Mouse (Mus musculus) lung, embryonic 16.5 days (tissue): Measurements from ENCODE around the gene Nr2c2ap. TPM values are rescaled to one million over a fixed set of nuclear protein-coding genes. Genes with fewer than 3 reads are reported as not detected.

Source experiments
- ATAC-seq: fragments of 200-750 bp; cut with Nextera tagmentation; 2 replicates; pipeline ENCODE4 v1.8.0; 2017; ENCODE audit warnings: low read depth, mild to moderate bottlenecking, moderate library complexity
- H3K27ac ChIP-seq: fragments of 300-500 bp; sonication (generic); 2 replicates; pipeline ENCODE4 v1.5.1; 2014; ENCODE audit warnings: mild to moderate bottlenecking, control low read depth, low read length
- H3K27me3 ChIP-seq: fragments of 300-500 bp; sonication (generic); 2 replicates; pipeline ENCODE4 v1.6.1; 2014; ENCODE audit warnings: low read depth, low read length, mixed read lengths; ENCODE audit not compliant: control insufficient read depth, insufficient read depth
- H3K36me3 ChIP-seq: fragments of 300-500 bp; sonication (generic); 2 replicates; pipeline ENCODE4 v1.6.1; 2014; ENCODE audit warnings: low read length; ENCODE audit not compliant: control insufficient read depth, insufficient read depth
- H3K4me1 ChIP-seq: fragments of 300-500 bp; sonication (generic); replicated peaks from 2 replicates; pipeline ENCODE4 v1.6.1; 2014; ENCODE audit warnings: low read length, mixed read lengths; ENCODE audit not compliant: control insufficient read depth, insufficient read depth
- H3K4me2 ChIP-seq: fragments of 300-500 bp; sonication (generic); 2 replicates; pipeline ENCODE4 v1.6.1; 2014; ENCODE audit warnings: low read depth, low read length, control low read depth
- H3K4me3 ChIP-seq: fragments of 300-500 bp; sonication (generic); 2 replicates; pipeline ENCODE4 v1.5.1; 2014; ENCODE audit warnings: mild to moderate bottlenecking, low read length, control low read depth
- H3K9ac ChIP-seq: fragments of 300-500 bp; sonication (generic); 2 replicates; pipeline ENCODE4 v1.6.1; 2014; ENCODE audit warnings: low read length, control low read depth
- H3K9me3 ChIP-seq: fragments of 300-500 bp; sonication (generic); 2 replicates; pipeline ENCODE4 v1.6.1; 2016; ENCODE audit warnings: low read length; ENCODE audit not compliant: control insufficient read depth
- WGBS: fragments of 180-500 bp; shearing (Covaris S2); extraction: QIAGEN DNeasy Blood & Tissue Kit; methylation state at CpG from one replicate; pipeline ENCODE4 v1.1.7; 2014; 5-methylcytosine and 5-hydroxymethylcytosine counted together
- polyA plus RNA-seq: library from polyadenylated mRNA; unstranded; fragments of >200 nt; fragmentation: Nextera tagmentation; extraction: Ambion mirVana; gene quantifications from 2 replicates; pipeline ENCODE4 v1.2.1, GENCODE M21; 2015

Gene Nr2c2ap
- polyA plus RNA-seq, 1 experiment from 2014 or later: 31.1 TPM

DNA sequence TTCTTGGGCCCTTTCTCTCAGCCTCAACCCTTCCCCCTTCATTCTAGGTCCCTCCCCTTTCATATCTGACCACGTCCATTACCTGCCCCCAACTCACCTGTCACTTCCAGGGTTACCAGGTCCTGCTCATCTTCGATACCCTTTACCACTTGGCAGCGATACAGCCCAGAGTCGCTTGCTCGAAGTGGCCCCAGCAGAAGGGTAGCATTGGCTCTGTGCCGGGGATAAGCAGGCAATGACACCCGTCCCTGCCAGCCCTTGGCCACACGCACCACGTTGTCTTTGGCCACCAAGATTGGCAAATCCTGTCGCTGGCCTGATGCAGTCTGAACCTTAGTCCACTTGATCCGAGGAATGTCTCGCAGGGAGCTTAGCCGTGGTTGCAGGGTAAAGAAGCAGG is 16.2 kb upstream of the Nr2c2ap start:
- no peak overlapping the region for H3K9ac ChIP-seq
- H3K36me3 ChIP-seq: no peaks in the 10 kb centered on the region
- WGBS: 60% methylated on average over 13 of the region's 13 CpGs
- no peak overlapping the region for H3K4me2 ChIP-seq
- no peak overlapping the region for H3K27ac ChIP-seq
- H3K9me3 ChIP-seq: no peaks in the 10 kb centered on the region
- ATAC-seq: no peak
- H3K4me1 ChIP-seq: no peaks in the 10 kb centered on the region
- H3K27me3 ChIP-seq: peaks cover 65% of the 10 kb centered on the region
- no peak overlapping the region for H3K4me3 ChIP-seq

GRCm38 (mm10) chr8:70117611-70118010 is 13.5 kb upstream of the Nr2c2ap start:
- H3K4me3 ChIP-seq: no peak overlapping the region
- 8% methylated on average over 9 of the region's 9 CpGs for WGBS
- no peaks in the 10 kb centered on the region for H3K36me3 ChIP-seq
- ATAC-seq: no peak
- no peak overlapping the region for H3K9ac ChIP-seq
- H3K4me2 ChIP-seq: no peak overlapping the region
- no peaks in the 10 kb centered on the region for H3K9me3 ChIP-seq
- H3K4me1 ChIP-seq: no peaks in the 10 kb centered on the region; the same call in 1 of the 2 replicates
- no peak overlapping the region for H3K27ac ChIP-seq
- peaks cover 47% of the 10 kb centered on the region for H3K27me3 ChIP-seq

- Histone ChIP-seq H3K9me3 (no peaks in the 10 kb centered on the region), H3K4me2 (no peak overlapping the region), H3K27ac (no peak overlapping the region), H3K4me1 (no peaks in the 10 kb centered on the region; the same call in 1 of the 2 replicates), H3K4me3 (no peak overlapping the region), H3K36me3 (no peaks in the 10 kb centered on the region), H3K27me3 (peaks cover 33% of the 10 kb centered on the region), H3K9ac (no peak overlapping the region)
- no peak for ATAC-seq
- WGBS: 12% methylated on average over 17 of the region's 17 CpGs
Observed at GRCm38 (mm10) chr8:70118726-70119700, 12.1 kb upstream of the Nr2c2ap start.

DNA sequence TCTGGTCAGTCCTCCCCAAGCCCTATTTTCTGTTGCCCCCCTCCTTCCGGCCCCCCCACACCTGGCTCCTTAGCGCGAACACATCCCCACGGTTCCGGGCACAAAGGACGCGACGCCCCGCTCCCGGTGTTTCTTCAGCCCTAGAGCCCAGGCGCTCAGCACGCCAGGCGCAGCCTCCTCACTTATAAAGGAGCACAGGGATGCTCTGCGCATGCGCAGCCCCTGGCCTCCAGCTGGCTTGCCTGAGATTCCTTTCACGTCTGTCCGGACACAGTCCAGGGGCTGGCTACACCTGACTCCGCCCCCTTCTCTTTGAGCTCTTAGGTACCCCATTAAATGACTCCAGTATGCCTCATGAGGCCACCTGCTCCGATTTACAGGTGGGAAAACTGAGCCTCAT is 10.5 kb upstream of the Nr2c2ap start, which contains the start of gene Ncan:
Gene Ncan (minus strand): TSS at position 207 of the 400 bp plus-strand sequence.
- Histone ChIP-seq H3K4me3 (no peak within 1 kb of the TSS), H3K36me3 (no peaks in the 10 kb centered on the region), H3K27me3 (peaks cover 27% of the 10 kb centered on the region), H3K9me3 (no peaks in the 10 kb centered on the region), H3K4me1 (no peaks in the 10 kb centered on the region; the same call in 1 of the 2 replicates), H3K9ac (no peak within 1 kb of the TSS), H3K27ac (no peak within 1 kb of the TSS), H3K4me2 (no peak within 1 kb of the TSS)
- peak; percentile 44; the same call in 1 of the 2 replicates for ATAC-seq
- 2% methylated on average over 19 of the region's 19 CpGs for WGBS

DNA sequence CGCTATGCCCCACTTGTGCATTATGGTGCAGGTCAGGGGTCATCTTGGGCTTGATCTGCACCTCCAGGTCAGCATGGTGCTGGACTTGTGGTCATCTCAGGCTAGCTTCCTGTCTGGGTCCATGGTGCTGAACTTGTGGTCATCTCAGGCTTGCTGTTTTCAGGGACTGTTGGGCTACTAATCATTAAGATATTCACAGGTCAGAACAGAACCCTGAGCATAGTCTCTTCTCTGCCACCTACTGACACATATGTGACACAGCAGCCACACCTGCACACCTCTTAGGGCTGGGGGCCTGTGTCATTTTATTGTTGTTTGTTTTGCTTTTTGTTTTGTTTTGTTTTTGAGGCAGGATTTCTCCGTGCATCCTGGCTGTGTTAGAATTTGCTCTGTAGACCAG is 8.3 kb upstream of the Nr2c2ap start:
- Histone ChIP-seq H3K4me3 (no peak overlapping the region), H3K9me3 (no peaks in the 10 kb centered on the region), H3K27me3 (peaks cover 20% of the 10 kb centered on the region), H3K4me1 (no peaks in the 10 kb centered on the region; the same call in 1 of the 2 replicates), H3K9ac (no peak overlapping the region), H3K36me3 (no peaks in the 10 kb centered on the region), H3K4me2 (no peak overlapping the region), H3K27ac (no peak overlapping the region)
- 47% methylated on average over 2 of the region's 2 CpGs for WGBS
- no peak for ATAC-seq

DNA sequence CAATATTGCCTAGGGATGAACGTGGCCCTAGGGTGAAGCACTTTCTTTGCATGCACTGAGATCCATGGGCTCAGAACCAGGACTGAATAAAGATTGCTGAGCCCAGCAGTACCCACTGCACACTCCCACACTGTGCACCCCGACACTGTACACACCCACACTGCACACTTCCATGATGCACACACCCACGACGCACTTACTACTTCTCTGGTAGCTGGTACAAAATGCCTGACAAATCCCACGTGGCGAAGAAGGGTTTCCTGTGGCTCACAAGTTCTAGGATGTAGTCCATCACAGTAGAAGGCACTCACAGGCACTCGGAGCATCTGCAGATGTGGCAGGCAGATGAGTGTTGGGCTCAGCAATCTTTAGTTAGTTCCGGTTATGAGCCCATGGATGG is 6.1 kb upstream of the Nr2c2ap start:
- H3K9me3 ChIP-seq: no peaks in the 10 kb centered on the region
- H3K4me2 ChIP-seq: no peak overlapping the region
- H3K27me3 ChIP-seq: peaks cover 4% of the 10 kb centered on the region
- H3K4me1 ChIP-seq: peaks cover 7% of the 10 kb centered on the region
- H3K4me3 ChIP-seq: no peak overlapping the region
- no peak overlapping the region for H3K27ac ChIP-seq
- 51% methylated on average over 8 of the region's 8 CpGs for WGBS
- no peak overlapping the region for H3K9ac ChIP-seq
- ATAC-seq: no peak
- H3K36me3 ChIP-seq: no peaks in the 10 kb centered on the region

DNA sequence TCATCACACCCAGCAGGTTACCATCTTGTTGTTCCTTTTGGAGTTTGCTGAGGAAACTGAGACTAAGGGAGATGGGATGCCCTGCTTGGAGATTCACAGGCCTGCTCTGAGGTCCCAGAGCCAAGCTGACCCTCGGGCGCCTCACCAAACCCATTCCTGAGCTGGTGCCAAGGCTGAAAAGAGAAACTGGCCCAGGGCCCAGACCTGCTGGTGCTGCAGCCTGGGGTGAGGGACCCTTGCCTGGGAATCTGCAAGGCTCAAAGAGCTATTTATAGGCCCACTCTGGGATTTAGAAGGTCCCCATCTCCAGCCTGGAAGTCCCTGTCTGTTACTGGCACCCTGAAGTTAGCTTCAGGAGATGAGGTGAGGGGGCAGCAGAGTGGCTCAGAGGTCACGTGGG is 2.7 kb upstream of the Nr2c2ap start:
- no peak overlapping the region for H3K9ac ChIP-seq

GRCm38 (mm10) chr8:70129309-70129952 is 1.7 kb upstream of the Nr2c2ap start:
- H3K4me3 ChIP-seq: no peak overlapping the region
- no peaks in the 10 kb centered on the region for H3K27me3 ChIP-seq
- ATAC-seq: no peak
- H3K27ac ChIP-seq: no peak overlapping the region
- H3K9ac ChIP-seq: no peak overlapping the region
- H3K4me1 ChIP-seq: peaks cover 15% of the 10 kb centered on the region
- no peak overlapping the region for H3K4me2 ChIP-seq
- WGBS: 46% methylated on average over 9 of the region's 9 CpGs
- no peaks in the 10 kb centered on the region for H3K9me3 ChIP-seq
- H3K36me3 ChIP-seq: peaks cover 2% of the 10 kb centered on the region

More for the DNA sequence above, 2.7 kb upstream of the Nr2c2ap start:
- Histone ChIP-seq H3K4me3 (no peak overlapping the region), H3K36me3 (no peaks in the 10 kb centered on the region), H3K4me1 (peaks cover 15% of the 10 kb centered on the region), H3K4me2 (no peak overlapping the region), H3K9me3 (no peaks in the 10 kb centered on the region), H3K27ac (no peak overlapping the region), H3K27me3 (no peaks in the 10 kb centered on the region)
- 53% methylated on average over 3 of the region's 3 CpGs for WGBS
- no peak for ATAC-seq

DNA sequence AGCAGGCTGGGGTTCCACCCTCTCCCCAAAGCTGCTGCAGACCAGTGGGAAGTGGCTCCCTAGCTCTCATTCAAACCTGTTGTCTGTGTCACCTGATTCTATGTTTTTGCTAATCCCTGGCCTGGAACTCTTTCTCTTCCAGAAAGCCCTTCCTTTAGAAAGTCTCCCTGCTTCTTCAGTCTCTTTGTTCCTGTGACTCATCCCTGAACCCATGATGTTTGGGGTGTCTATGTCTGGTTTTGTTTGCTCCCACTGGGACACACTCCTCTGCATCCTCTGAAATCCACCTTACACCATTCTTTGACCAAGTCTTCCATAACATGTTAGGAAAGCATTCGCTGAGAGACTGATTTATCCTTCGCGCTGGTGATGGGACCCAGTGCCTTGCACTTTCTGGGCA is 1.1 kb upstream of the Nr2c2ap start:
- WGBS: 83% methylated on average over 3 of the region's 3 CpGs
- no peaks in the 10 kb centered on the region for H3K27me3 ChIP-seq
- no peaks in the 10 kb centered on the region for H3K9me3 ChIP-seq
- peaks cover 2% of the 10 kb centered on the region for H3K36me3 ChIP-seq
- no peak overlapping the region for H3K9ac ChIP-seq
- peaks cover 15% of the 10 kb centered on the region for H3K4me1 ChIP-seq
- no peak for ATAC-seq
- no peak overlapping the region for H3K4me3 ChIP-seq
- H3K4me2 ChIP-seq: no peak overlapping the region
- H3K27ac ChIP-seq: no peak overlapping the region
